Comparison of ENCODE assay signal across 11 mouse cellular contexts in genomic region chr2:19388329-19389103, GRCm38 (mm10). TPM values are rescaled to one million over a fixed set of nuclear protein-coding genes. Genes with fewer than 3 reads are reported as not detected.
DNase-seq lines count a peak whose midpoint lies in the region; ATAC-seq and TF ChIP-seq lines count a peak whose summit lies in the region.
"Had no signal": no experiment of that assay in that cellular context is flagged by ENCODE, and none has a peak within 500 bp of the region (broad histone marks: within the 10 kb centered on the region; RNA-seq: fewer than 3 reads in every experiment).

No protein-coding gene starts in this region.

- H3K27ac ChIP-seq in forebrain, postnatal 0 days (ENCODE audit: low read depth, low read length) = no peak overlapping the region
- H3K27ac ChIP-seq: heart, embryonic 13.5 days; limb, embryonic 15.5 days had no signal

- WGBS in forebrain, postnatal 0 days = 90% methylated on average over 12 of the region's 12 CpGs

- H3K9ac ChIP-seq in forebrain, postnatal 0 days = no peak overlapping the region
- H3K9ac ChIP-seq: heart, embryonic 13.5 days; limb, embryonic 15.5 days had no signal

- intact Hi-C loops in heart, postnatal 10 days (cut with DNase I) = no loop called here

- no peak for ATAC-seq in forebrain, postnatal 0 days

- no peak overlapping the region for H3K4me3 ChIP-seq in forebrain, postnatal 0 days (ENCODE audit: low read depth, low read length)
- H3K4me3 ChIP-seq: heart, embryonic 13.5 days; limb, embryonic 15.5 days had no signal

- no peaks in the 10 kb centered on the region for H3K9me3 ChIP-seq in forebrain, postnatal 0 days (ENCODE audit: low read length)
- H3K9me3 ChIP-seq: heart, embryonic 13.5 days; limb, embryonic 15.5 days had no signal

- no peaks in the 10 kb centered on the region for H3K27me3 ChIP-seq in splenic B cell, adult 2 months (ENCODE audit: control insufficient read depth, insufficient read depth, low read length, poor library complexity, severe bottlenecking)
- H3K27me3 ChIP-seq in forebrain, postnatal 0 days (ENCODE audit: insufficient read depth, low read length) = no peaks in the 10 kb centered on the region
- H3K27me3 ChIP-seq: heart, embryonic 13.5 days; limb, embryonic 15.5 days had no signal

- H3K4me1 ChIP-seq in forebrain, postnatal 0 days (ENCODE audit: insufficient read depth) = no peaks in the 10 kb centered on the region
- H3K4me1 ChIP-seq: limb, embryonic 15.5 days had no signal

- no peaks in the 10 kb centered on the region for H3K36me3 ChIP-seq in splenic B cell, adult 2 months (ENCODE audit: control insufficient read depth, insufficient read depth, low read length, poor library complexity, severe bottlenecking)
- H3K36me3 ChIP-seq in forebrain, postnatal 0 days (ENCODE audit: insufficient read depth) = no peaks in the 10 kb centered on the region
- H3K36me3 ChIP-seq: limb, embryonic 15.5 days had no signal

- TF ChIP-seq CTCF in forebrain, postnatal 0 days (IDR thresholded peaks at IDR 0.05; ENCODE audit: low read depth) = no peak

- H3K4me2 ChIP-seq in forebrain, postnatal 0 days (ENCODE audit: low read depth) = no peak overlapping the region
- H3K4me2 ChIP-seq: heart, embryonic 13.5 days; limb, embryonic 15.5 days had no signal

- DNase-seq in heart, postnatal 10 days = peak; percentile 4 to 8
- no peak for DNase-seq in heart, adult 8-10 months (ENCODE audit: low spot score)
- peak; percentile 19 for DNase-seq in brain, adult 2 months (ENCODE audit: low read depth, low spot score)
- peak; percentile 21 for DNase-seq in lung, postnatal 25 days (ENCODE audit: low spot score)
- DNase-seq in splenic B cell, adult 2 months (ENCODE audit: low read depth, low spot score) = peak; percentile 84
- DNase-seq in gastrocnemius, adult 8-10 months (ENCODE audit: low spot score in 2 of 2) = no peak
- no peak for DNase-seq in cerebellum, adult 11-12 months
- no peak for DNase-seq in forebrain, postnatal 0 days
- DNase-seq: retina, postnatal 1 day had no signal

RNA-seq across cellular contexts. Expression of gene Msrb2, which starts 17.3 kb away (rescaled TPM):
- 10 to 100 TPM; 39.0 to 50.1 TPM for total RNA-seq in heart, postnatal 10 days (2021)
- 10 to 100 TPM; 63.9 to 73.6 (median 69.8) TPM for total RNA-seq in heart, adult 8-10 months (2022)
- 10 to 100 TPM; 16.8 to 18.0 (median 17.5) TPM for total RNA-seq in gastrocnemius, adult 8-10 months (2022)
- 7.1 and 8.6 TPM in 2 replicates for total RNA-seq in forebrain, postnatal 0 days (2014; rRNA removed)
- 8.7 and 9.0 TPM in 2 replicates for polyA plus RNA-seq in forebrain, postnatal 0 days (2015; fragmentation: Nextera tagmentation; extraction: Ambion mirVana)

RNA-seq across cellular contexts. Expression of gene Ptf1a, which starts 56.9 kb away (rescaled TPM):
- not detected for total RNA-seq in heart, postnatal 10 days (2021)
- total RNA-seq in heart, adult 8-10 months (2022) = not detected
- not detected for total RNA-seq in gastrocnemius, adult 8-10 months (2022)
- not detected in 2 replicates for total RNA-seq in forebrain, postnatal 0 days (2014; rRNA removed)
- not detected in 2 replicates for polyA plus RNA-seq in forebrain, postnatal 0 days (2015; fragmentation: Nextera tagmentation; extraction: Ambion mirVana)
- polyA plus RNA-seq: heart, embryonic 13.5 days; limb, embryonic 15.5 days had no signal

Comparison
In these comparisons a context has a peak if more than half of its experiments do, and no peak if none do; other contexts are left out.
1. DNase-seq: peak in heart, postnatal 10 days (2 of 2), brain, adult 2 months (single experiment), lung, postnatal 25 days (single experiment) and splenic B cell, adult 2 months (single experiment); none in heart, adult 8-10 months (single experiment), gastrocnemius, adult 8-10 months (0 of 2), cerebellum, adult 11-12 months (single experiment) and forebrain, postnatal 0 days (single experiment).